Mouse (Mus musculus) layer of hippocampus, postnatal 10 days (tissue): ENCODE data around the gene Ubl7. TPM values are rescaled to one million over a fixed set of nuclear protein-coding genes. Genes with fewer than 3 reads are reported as not detected.

ENCODE experiments used
- DNase-seq, 2 experiments: peaks; one replicate each; pipeline ENCODE4 v3.0.0; 2021; ENCODE audit warnings: low spot score in 2 of 2
- total RNA-seq, 2 experiments: library from RNA; stranded (reverse); gene quantifications; 2 replicates each; pipeline ENCODE4 v1.2.3; 2021

Gene Ubl7
- total RNA-seq, 2 experiments from 2014 or later = 95.3 to 98.4 TPM

- no peak for DNase-seq
These were observed 53.9 kb downstream of the Ubl7 start for GRCm38 (mm10) chr9:57964528-57965250.

GRCm38 (mm10) chr9:57965281-57966185 is 54.8 kb downstream of the Ubl7 start:
- DNase-seq = no peak

- peak; percentile 64 to 72 for DNase-seq
These were observed 56.6 kb downstream of the Ubl7 start for GRCm38 (mm10) chr9:57967237-57967960.

GRCm38 (mm10) chr9:57968166-57968771 is 57.5 kb downstream of the Ubl7 start:
- DNase-seq = no peak

- no peak for DNase-seq
These were observed 58.2 kb downstream of the Ubl7 start for GRCm38 (mm10) chr9:57968783-57969542.

GRCm38 (mm10) chr9:57969736-57970495 is 59.1 kb downstream of the Ubl7 start:
- no peak for DNase-seq

GRCm38 (mm10) chr9:57971413-57971812 is 60.6 kb downstream of the Ubl7 start:
- no peak for DNase-seq

- DNase-seq = no peak
These were observed 61.4 kb downstream of the Ubl7 start for GRCm38 (mm10) chr9:57972141-57972591.

GRCm38 (mm10) chr9:57972776-57973439 is 62.1 kb downstream of the Ubl7 start:
- no peak for DNase-seq

GRCm38 (mm10) chr9:57973440-57974066 is 62.8 kb downstream of the Ubl7 start:
- DNase-seq = no peak

- DNase-seq = no peak
These were observed 63.4 kb downstream of the Ubl7 start for GRCm38 (mm10) chr9:57974221-57974620.

- DNase-seq = no peak
These were observed 64.5 kb downstream of the Ubl7 start for GRCm38 (mm10) chr9:57975200-57975821.

- no peak for DNase-seq
These were observed 67.2 kb downstream of the Ubl7 start for GRCm38 (mm10) chr9:57978025-57978424.

GRCm38 (mm10) chr9:57978858-57979257 is 68.1 kb downstream of the Ubl7 start:
- no peak for DNase-seq
